Mouse (Mus musculus): ENCODE results near the gene Slc25a22.
A peak's percentile ranks its signal among the peaks of the same experiment; 100 is the strongest.

The Slc25a22 gene

DNA sequence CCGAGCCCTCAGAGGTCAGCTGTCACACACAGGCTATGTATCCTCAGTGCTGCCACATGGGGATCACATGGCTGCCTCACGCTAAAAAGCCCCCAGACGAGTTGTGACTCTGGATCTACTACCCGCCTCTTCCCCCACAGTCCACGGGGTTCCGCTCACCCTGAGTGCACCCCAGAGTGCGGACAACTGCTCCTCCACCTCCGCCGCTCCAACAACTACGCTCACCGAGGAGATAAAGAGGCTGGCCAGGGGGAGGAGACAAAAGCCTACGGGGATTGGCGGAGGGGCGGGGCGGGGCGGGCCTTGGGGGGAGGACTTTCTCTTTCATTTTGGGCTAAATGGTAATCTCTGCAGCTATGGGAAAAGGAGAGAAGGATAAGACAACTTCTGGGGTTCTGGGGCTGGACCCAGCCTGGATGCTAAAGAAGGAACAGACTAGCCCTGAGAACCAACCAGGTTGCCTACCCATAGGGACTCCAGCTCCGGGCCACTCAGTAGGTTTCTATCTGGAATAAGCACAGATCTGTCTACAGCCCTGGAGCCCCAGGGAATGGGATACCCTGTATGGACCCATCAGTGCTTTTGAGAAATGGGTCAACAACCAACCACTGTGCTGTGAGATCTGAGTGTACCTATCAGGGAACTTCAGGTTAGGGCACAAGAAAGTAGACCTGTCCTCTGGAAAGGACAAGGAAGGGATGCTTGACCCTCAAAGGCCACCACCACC, 2.4 kb downstream of the Slc25a22 start:
- DNase-seq (ENCODE audit: low read depth, low spot score) = no peak

DNA sequence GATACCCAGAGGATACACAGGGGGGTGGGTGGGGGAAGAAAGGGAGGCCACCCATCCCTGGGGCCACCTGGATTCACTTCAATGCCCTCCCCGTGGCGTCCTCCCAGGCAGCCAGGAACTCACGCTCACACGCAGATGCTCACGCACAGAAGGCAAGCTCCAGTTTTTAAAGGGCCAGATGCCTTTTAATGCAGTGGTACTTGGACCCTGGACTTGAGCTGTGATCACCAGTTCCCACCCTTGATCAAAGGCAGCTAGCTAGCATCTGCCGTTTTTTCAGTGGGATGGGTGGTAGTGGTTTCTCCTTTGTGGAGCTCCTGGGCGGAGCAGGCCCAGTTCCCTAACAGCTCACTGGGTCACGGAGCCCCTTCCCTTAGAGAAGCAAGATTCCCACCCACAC, 3.2 kb downstream of the Slc25a22 start:
- no peak for DNase-seq (ENCODE audit: low read depth, low spot score)

DNA sequence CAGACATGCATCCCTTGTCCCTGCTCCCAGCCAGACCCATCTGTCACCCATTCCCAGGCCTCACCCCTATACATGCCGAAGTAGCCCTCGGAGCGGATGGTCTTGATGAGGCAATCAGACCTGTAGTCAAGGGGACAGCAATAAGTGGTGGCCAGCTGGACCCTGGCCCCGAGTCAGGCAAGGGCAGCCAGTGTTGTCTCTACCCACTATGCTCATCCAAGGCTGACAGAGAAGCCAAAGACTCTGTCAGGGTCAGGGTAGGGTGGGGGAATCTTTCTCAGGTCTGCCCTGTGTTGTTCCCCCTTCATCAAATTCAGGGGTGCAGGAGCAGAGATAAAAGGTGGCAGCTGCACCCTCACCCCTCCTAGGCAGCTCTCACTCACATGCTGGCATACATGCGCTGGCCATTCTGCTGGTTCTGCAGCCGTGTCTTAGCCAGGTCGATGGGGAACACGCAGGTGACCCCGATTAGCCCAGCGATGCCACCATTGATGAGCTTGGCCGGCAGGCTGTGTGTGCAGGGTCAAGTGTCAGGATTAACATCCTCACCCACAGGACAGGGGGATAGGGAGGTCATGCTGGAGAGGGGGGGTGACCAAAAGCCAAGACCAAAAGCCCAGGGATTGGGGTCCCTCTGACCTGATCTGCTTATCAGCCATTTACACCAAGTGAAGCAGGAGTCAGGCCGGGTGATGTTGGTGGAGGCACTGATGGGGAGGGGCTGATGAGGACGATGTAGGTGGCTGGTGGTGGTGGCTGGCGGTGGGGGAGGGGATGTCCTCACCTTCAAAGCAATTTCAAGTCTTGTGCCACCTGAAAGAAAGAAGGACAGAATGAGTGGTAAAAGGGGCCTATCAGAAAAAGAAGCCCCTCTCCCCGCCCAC, 3.9 kb downstream of the Slc25a22 start:
- DNase-seq (ENCODE audit: low read depth, low spot score) = no peak

DNA sequence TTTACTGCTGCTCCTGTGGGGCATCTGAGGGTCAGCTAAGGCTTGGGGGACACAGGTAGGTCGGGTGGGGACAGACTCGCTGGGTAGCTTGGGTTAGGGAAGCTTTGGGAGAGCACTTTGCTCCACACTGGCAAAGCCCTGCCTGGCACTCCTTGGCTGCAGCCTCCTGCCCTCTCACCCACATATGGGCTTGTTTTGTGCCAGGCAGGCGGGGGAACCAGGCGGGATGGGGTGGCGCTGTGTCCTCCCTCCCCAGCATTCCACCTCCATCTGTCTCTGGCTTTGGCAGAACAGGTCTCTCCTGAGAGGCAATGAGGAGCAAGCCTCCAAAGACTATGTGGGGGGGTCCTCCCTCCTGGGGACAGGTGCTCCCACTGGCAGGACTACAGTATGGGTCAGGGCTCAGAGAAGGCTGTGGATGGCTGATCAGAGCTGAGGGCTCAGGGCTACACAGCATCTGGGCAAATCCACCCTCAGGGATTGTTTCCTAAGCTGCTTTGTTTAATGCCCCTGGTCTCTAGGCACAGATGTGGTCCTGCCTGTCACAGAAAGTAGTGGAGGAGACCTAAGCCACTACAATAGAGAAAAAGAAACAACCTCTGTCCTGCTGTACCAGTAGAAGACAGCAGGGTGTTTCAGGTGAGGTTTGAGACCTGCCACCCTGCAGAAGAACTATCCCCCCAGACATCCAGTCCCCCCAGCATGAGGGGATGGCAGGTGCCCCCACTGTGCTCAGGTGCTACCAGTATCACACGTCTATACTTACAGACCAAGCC, 4.8 kb downstream of the Slc25a22 start:
- peak; percentile 76 for DNase-seq (ENCODE audit: low read depth, low spot score)

DNA sequence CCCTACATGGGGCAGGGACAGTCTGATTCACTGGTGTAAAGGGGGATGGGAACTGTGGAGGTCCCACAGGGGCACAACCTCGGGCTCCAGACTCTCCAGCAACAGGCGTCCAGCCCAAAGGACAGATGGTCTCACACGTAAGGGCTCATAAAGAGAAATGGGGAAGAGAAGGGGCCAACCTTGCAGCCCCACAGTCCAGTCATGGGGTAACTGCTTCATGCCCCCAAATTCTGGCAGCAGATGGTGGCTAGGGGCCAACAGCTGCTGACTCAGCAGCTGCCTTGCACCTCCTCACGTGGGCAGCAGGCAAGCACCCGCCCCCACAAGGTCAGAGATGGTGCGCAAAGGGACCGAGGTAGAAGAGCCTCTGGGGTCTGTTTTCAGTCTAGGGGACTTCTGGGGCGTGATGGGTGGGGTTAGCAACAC, 5.5 kb downstream of the Slc25a22 start:
- DNase-seq (ENCODE audit: low read depth, low spot score) = no peak

DNA sequence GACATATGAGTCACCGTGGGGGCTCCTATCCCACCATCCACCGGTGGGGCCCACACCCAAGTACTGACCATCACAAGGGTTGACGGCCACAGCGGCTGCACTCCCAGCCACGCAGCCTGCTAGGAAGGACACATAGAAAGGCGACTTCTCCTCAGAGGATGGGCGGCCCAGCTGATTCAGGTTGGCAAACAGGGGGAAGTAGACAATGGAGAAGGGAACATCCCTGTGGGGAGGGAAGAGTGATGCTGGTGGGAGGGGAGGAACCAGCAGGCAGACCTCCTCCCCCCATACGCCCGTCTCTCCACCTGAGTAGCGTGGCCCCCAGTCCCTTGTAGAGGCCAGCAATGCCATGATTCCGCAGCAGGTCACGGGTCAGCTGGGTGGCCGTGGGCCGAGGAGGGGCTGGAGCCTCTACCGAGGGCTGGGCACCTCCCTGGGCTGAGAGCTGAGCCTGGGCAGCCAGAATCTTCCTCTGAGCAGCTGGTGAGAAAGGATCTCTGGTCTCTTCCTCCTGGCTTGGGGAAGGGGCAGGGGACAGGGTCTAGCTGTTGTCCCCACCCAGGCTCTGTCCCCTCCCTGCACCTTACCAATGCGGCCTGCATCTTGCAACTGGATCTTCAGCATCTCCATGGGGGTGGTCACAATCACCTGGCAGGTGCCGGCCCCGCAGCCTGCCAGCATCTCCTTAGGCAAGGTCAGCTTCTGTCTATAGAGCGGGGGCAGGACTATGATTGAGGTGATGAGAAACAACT, 6.1 kb downstream of the Slc25a22 start:
- no peak for DNase-seq (ENCODE audit: low read depth, low spot score)

DNA sequence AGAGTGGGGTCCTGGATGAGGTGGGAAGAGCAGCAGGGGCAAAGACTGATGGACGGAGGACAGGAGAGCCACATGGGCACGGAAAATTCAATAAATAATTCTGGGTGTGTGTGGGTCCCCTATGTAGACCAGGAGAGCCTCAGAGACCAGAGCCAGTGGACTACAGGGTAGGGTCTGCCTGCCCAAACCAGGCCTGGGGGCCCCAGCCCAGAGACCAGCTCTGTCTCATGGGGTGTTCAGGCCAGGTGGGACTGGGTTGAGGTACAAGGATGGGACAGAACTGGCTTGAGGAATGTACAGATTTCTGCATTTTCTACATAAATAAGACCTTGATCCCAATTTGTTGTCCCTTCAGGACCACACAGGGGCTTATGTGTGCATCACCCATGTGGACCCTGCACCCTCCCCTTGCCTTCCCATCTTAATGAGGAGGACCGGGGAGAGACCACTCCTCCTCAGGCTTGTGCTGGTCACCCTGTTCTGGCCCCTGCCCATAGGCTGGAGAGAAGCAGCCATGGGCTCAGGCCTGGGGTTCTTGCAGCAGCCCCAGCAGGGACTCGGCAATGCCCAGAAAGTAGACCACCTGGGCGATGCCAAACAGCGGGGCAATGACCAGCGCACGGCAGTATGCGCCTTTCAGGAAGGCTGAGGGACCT, 7.0 kb downstream of the Slc25a22 start:
- no peak for DNase-seq (ENCODE audit: low read depth, low spot score)

DNA sequence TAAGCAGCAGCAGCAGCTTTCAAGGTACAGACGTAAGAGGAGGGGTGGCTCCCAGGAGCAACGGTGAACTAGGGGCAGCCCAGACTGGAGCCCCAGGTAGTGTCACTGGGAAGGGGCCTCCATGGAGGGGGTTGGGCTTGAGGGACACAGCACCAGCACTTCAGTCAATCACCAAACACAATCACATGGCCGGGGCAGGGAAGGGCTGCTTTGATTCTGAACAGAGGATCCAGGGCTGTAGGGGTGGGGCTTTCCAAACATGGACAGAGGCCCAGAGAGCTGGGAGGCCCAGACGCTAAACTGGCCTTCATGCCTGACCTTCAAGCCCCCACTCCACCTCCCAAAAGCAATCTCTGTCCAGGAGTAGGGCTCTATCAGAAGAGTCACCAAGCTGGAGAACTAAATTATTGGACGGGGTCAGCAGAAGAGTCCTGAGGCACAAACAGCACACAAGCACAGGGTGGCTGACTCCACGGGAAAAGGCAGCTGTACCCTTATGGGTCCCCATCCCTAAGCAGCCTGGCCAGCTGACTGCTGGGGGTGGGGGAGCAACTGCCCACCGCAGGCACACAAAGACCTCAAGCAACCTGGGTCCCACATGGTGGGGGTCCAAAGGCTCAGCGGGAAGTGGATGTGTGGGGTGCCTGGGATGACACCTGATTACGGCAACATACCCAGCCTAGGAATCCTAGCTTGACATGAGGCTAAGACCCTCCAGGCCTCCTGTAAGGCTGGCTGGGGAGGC, 7.7 kb downstream of the Slc25a22 start:
- no peak for DNase-seq (ENCODE audit: low read depth, low spot score)

DNA sequence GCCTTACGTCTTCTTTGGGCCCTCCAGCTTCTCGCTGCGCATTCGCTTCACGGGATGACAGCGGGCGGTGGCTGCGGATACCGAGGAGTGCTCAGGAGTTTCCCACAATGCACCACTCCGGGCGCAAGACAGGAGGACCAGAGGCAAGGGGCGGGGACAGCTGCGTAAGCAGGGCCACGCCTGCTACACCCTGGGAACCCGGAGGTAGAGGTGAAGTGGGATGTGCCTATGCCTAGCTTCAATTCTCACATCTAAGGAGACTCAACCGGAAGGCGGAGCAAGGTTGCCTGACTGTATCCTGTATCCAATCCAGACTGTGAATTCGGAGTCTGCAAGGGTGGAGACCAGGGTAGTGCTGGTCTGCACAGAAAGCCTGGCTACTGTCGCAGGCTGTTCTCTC, 8.4 kb downstream of the Slc25a22 start, which contains the start of gene Cend1:
TSS of gene Cend1 (minus strand) at position 182 of the 400 bp plus-strand sequence.
- DNase-seq (ENCODE audit: low read depth, low spot score) = no peak

DNA sequence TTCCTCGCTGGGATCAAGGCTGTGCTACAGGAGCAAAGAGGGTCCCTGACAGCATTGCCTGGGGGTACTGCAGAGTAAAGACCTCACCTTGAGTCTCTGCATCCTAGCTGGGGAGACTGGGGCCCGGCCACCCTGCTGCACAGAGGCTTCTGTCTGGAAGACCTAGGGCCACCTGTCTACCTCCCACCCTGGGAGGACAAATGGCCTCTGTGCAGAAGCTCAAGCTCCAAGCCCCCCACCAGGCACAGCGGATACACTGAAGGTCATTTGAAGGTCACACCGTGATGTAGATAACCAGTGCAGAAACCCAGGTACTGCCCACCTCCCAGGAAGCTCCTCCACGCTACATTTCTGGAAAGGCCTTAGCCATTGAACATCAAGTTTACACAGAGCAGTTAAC, 9.0 kb downstream of the Slc25a22 start:
- DNase-seq (ENCODE audit: low read depth, low spot score) = no peak

DNA sequence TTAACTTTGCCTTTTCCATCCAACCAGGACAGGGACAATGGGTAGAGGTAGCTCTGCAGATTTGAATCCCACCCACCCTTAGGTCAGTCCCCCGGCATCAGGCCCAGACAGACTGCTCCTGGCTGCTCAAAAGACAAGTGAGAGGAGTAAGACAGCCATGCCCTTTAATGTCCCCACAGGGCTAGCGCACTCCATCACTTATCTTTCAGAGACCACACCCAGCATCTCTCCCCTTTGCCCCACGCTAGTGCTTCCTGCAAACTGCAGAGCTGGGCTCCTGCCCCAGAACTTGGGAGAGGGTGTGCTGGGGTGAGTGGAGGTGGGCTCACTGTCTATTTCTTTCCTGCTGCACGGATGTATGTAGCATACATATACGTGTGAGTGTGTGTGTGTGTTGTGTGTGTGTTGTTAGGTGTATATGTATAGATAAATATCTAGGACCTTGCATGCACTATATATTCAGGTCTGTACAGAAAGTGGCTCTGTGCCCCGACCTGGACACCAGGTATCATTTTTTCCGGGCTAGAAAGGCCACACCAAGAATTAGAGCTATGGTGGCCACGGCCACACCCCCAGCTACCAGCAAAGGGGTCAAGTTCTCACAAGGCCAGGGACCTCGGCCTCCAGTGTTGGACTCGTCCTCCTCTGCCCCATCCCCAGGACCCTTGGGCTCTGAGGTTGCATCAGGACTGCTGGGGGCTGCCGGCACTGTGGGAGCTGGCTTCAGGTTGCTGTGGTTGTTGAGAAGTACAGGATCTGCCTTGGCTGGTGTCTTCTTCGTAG, 10.6 kb downstream of the Slc25a22 start:
- no peak for DNase-seq (ENCODE audit: low read depth, low spot score)

DNA sequence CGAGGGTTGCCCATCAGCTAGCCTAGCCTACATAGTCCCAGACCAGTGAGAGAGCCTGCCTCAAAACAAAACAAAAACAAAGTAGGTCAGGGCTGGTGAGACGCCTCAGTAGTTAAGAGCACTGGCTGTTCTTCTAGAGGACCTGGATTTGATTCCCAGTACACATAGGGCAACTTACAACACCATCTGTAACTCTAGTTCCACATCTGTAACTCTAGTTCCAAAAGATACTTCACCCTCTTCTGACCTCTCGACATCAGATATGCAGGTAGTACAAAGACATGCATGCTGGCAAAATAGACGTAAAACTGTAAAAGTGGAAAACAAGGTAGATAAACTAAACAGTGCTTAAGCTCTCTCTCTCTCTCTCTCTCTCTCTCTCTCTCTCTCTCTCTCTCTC, 13.9 kb downstream of the Slc25a22 start:
- no peak for DNase-seq (ENCODE audit: low read depth, low spot score)

DNA sequence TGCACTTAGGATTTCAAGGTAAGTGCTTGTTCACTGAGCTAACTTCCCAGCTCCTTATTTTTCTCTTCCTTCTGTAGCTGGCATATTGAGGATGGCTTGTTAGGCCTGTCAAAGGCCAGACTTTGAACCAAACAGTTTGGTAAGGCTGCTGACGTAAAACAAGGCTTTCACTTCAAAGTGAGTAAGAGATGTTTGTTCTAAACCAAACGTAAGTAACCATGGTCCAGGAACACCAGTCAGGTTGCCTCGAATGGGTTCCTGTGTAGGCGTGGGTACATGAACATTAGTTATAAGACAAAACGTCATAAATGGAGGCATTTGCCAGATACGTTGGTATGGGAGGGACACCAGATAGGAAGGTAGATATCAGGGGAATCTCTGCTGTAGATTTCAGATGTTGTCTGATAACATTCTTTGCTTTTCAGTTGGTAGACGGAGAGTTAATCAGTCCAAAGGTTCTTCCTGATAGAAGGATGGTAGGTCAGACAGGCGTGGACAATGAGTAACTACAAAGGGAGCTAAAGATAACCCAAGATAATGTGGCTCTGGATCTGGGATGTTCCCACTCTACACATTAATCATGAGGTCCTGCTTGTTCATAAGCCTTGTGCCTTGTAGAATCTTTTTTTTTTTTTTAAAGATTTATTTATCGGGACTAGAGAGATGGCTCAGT, 17.5 kb downstream of the Slc25a22 start:
- DNase-seq (ENCODE audit: low read depth, low spot score) = no peak

DNA sequence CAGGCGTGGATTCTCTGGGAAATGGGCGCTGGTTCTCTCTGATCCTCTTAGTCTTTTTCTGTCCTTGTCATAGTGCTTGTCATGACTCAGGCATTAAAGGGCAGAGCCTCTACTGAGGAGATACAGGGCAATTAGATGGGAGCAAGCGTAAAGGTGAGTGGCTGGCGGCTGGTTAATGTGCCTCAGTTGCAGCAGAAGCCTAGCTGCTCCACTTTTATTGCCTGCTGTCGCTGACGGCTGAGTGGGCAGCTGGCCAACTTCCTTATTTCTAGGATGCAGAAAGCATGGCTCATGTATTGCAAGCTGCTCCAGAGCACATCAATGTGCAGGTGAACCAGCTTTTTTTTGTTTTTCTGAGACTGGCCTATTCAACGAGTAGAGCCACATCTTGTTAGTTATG, 18.7 kb downstream of the Slc25a22 start:
- DNase-seq (ENCODE audit: low read depth, low spot score) = no peak

DNA sequence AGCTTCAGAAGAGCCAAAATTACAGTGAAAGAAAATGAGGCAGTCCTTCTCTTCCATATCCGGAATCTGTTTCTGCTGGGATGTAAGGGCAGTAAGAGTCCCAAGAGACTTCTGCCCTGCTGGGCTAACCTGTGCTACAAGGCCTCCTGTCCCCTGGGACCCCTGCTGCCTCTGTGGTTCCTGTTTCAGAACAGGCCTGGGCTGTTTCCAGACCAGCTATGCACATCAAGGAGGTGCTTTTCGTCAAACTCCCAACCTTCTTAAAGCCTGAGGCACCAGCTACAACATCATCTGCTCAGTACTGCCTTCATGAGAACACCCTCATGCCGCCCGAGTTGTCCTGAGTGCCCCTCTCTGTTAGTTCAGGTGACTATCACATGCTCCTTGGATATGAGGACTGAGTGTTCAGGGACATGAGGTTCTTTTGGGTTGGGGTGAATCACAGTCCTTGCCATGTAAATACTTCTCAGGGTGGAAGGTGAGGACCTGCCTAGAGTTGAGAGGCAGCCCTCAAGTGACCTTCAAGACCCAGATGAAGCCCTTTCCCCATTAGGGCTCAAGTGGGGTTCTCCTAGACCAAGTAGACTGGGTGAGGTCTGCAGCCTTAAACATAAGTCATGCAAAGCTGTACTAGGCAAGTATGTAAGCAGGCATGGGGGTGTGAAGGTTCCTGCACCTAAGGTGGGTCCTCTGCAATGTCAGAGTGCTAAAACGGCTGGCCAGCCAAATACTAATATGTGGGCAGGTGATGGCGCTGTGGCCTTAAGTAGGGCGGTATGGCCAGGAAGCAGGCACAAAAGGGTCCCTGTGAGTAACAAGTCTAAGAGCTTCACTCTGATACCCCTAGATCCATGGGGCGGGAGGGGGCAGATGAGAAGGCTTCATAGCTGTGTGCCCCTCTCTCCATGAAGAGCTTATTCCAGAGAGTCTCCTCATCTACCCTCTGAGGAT, 19.7 kb downstream of the Slc25a22 start:
- no peak for DNase-seq (ENCODE audit: low read depth, low spot score)

DNA sequence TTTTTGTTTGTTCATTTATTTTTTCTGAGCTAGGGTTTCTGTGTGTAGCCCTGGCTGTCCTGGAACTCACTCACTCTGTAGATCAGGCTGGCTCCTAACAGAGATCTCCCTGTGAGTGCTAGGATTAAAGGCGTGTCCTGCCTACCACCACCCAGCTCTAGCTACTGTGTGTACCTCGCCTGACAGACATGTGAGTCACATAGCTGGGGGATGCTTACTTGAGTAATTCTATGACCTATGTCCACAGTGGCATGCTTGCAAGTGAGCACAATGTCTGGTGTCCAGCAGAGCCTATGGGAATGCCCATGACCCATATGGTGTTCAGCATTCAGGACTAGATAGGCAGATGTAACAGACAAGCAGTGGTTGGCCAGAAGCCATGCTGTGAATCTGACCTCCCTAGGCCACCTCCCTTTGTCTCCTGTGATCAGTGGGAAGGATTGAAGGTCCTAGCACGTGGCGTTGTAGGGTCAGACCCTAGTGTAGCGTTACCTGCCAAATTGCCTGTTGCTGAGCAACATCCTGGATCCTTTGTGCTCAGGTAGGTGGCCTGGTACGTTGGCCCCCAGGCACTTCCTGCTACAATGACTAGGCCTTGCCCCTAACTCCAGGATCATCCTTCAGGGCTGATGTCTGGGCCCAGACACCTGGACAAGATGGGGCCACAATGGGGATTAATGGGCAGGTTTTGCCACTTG, 21.4 kb downstream of the Slc25a22 start:
- DNase-seq (ENCODE audit: low read depth, low spot score) = no peak
